Mouse (Mus musculus) lung, postnatal 0 days (tissue): ENCODE data around the gene Tank. TPM values are rescaled to one million over a fixed set of nuclear protein-coding genes. Genes with fewer than 3 reads are reported as not detected.

ENCODE experiments used
- ATAC-seq: fragments of 200-750 bp; cut with Nextera tagmentation; 2 replicates; pipeline ENCODE4 v1.8.0; 2017; ENCODE audit warnings: moderate library complexity
- DNase-seq: peaks from one replicate; pipeline ENCODE4 v3.0.0-alpha.2; 2016; ENCODE audit warnings: low spot score
- H3K27ac ChIP-seq: fragments of 300-500 bp; sonication (generic); 2 replicates; pipeline ENCODE4 v1.5.1; 2014; ENCODE audit warnings: antibody characterized with exemption, mild to moderate bottlenecking, low read length, mixed read lengths
- H3K27me3 ChIP-seq: fragments of 300-500 bp; sonication (generic); replicated peaks from 2 replicates; pipeline ENCODE4 v1.6.1; 2014; ENCODE audit warnings: low read length, mixed read lengths; ENCODE audit not compliant: insufficient read depth
- H3K36me3 ChIP-seq: fragments of 300-500 bp; sonication (generic); 2 replicates; pipeline ENCODE4 v1.6.1; 2014; ENCODE audit warnings: low read length, mixed read lengths; ENCODE audit not compliant: insufficient read depth
- H3K4me1 ChIP-seq: fragments of 300-500 bp; sonication (generic); 2 replicates; pipeline ENCODE4 v1.6.1; 2014; ENCODE audit warnings: antibody characterized with exemption, low read depth, low read length, mixed read lengths; ENCODE audit not compliant: insufficient read depth
- H3K4me2 ChIP-seq: fragments of 300-500 bp; sonication (generic); replicated peaks from 2 replicates; pipeline ENCODE4 v1.6.1; 2014; ENCODE audit warnings: low read depth, mild to moderate bottlenecking, low read length, moderate library complexity, mixed read lengths
- H3K4me3 ChIP-seq: fragments of 300-500 bp; sonication (generic); 2 replicates; pipeline ENCODE4 v1.5.1; 2014; ENCODE audit warnings: low read depth, low read length
- H3K9ac ChIP-seq: fragments of 300-500 bp; sonication (generic); replicated peaks from 2 replicates; pipeline ENCODE4 v1.6.1; 2014; ENCODE audit warnings: low read depth, mild to moderate bottlenecking
- H3K9me3 ChIP-seq: fragments of 300-500 bp; sonication (generic); 2 replicates; pipeline ENCODE4 v1.6.1; 2016; ENCODE audit warnings: low read length, mixed read lengths
- CTCF ChIP-seq: IDR thresholded peaks from 2 replicates; pipeline ENCODE4 v1.5.1; 2016; ENCODE audit warnings: antibody characterized with exemption, mild to moderate bottlenecking
- EP300 ChIP-seq: IDR thresholded peaks from 2 replicates; pipeline ENCODE4 v1.6.1; 2016; ENCODE audit warnings: antibody characterized with exemption, mild to moderate bottlenecking, control low read depth
- WGBS: fragments of 180-500 bp; shearing (Covaris S2); extraction: QIAGEN DNeasy Blood & Tissue Kit; methylation state at CpG from one replicate; pipeline ENCODE4 v1.1.7; 2014; 5-methylcytosine and 5-hydroxymethylcytosine counted together
- polyA plus RNA-seq: library from polyadenylated mRNA; unstranded; fragments of >200 nt; fragmentation: Nextera tagmentation; extraction: Ambion mirVana; gene quantifications from 2 replicates; pipeline ENCODE4 v1.2.1, GENCODE M21; 2015

Gene Tank
- polyA plus RNA-seq, 1 experiment from 2014 or later = 23.9 TPM

- Histone ChIP-seq H3K9ac (no peak overlapping the region), H3K4me1 (no peaks in the 10 kb centered on the region), H3K9me3 (no peaks in the 10 kb centered on the region), H3K36me3 (no peaks in the 10 kb centered on the region), H3K27ac (no peak overlapping the region), H3K27me3 (no peaks in the 10 kb centered on the region), H3K4me2 (no peak overlapping the region), H3K4me3 (no peak overlapping the region)
- ATAC-seq = no peak
- no peak for TF ChIP-seq EP300
- no peak for TF ChIP-seq CTCF
- no peak for DNase-seq
- 89% methylated on average over 3 of the region's 3 CpGs for WGBS
These were observed 96.2 kb downstream of the Tank start for GRCm38 (mm10) chr2:61674555-61674954.

GRCm38 (mm10) chr2:61681572-61681971 lies 103.2 kb downstream of the Tank start:
- no peak overlapping the region for H3K27ac ChIP-seq
- H3K4me1 ChIP-seq = no peaks in the 10 kb centered on the region
- ATAC-seq (no peak), DNase-seq (no peak)
- H3K9ac ChIP-seq = no peak overlapping the region
- TF ChIP-seq EP300 (no peak), CTCF (no peak)
- no peaks in the 10 kb centered on the region for H3K9me3 ChIP-seq
- no peaks in the 10 kb centered on the region for H3K27me3 ChIP-seq
- no peaks in the 10 kb centered on the region for H3K36me3 ChIP-seq
- no peak overlapping the region for H3K4me2 ChIP-seq
- H3K4me3 ChIP-seq = no peak overlapping the region
- 83% methylated on average over 1 of the region's 1 CpGs for WGBS

GRCm38 (mm10) chr2:61686533-61686932 lies 108.1 kb downstream of the Tank start:
- no peak for DNase-seq

GRCm38 (mm10) chr2:61689086-61689485 lies 110.7 kb downstream of the Tank start:
- Histone ChIP-seq H3K27me3 (no peaks in the 10 kb centered on the region), H3K27ac (no peak overlapping the region), H3K9ac (no peak overlapping the region), H3K4me3 (no peak overlapping the region), H3K4me1 (no peaks in the 10 kb centered on the region), H3K36me3 (no peaks in the 10 kb centered on the region), H3K9me3 (no peaks in the 10 kb centered on the region), H3K4me2 (no peak overlapping the region)
- TF ChIP-seq CTCF (no peak), EP300 (no peak)
- DNase-seq (no peak), ATAC-seq (no peak)
- 78% methylated on average over 3 of the region's 3 CpGs for WGBS

More at GRCm38 (mm10) chr2:61686533-61686932, 108.1 kb downstream of the Tank start:
- Histone ChIP-seq H3K4me1 (no peaks in the 10 kb centered on the region), H3K9me3 (no peaks in the 10 kb centered on the region), H3K27ac (no peak overlapping the region), H3K9ac (no peak overlapping the region), H3K27me3 (no peaks in the 10 kb centered on the region), H3K36me3 (no peaks in the 10 kb centered on the region), H3K4me3 (no peak overlapping the region), H3K4me2 (no peak overlapping the region)
- TF ChIP-seq EP300 = no peak
- TF ChIP-seq CTCF = no peak
- WGBS = 75% methylated on average over 1 of the region's 1 CpGs
- no peak for ATAC-seq

Other genes with a start within 250 kb of the Tank start
- gene Psmd14, start 133.1 kb downstream of the Tank start, polyA plus RNA-seq = 87.4 and 94.3 TPM in 2 replicates
- 0.02 TPM in 1 of 2 replicates, not detected in the other for gene Tbr1, start 224.3 kb downstream of the Tank start, polyA plus RNA-seq